Mouse (Mus musculus) MEL-GATA-1-ER (cell line): Measurements from ENCODE around the gene Tom1l1.

Source experiments
- DNase-seq: peaks from one replicate; pipeline ENCODE4 v3.0.0-alpha.2; 2012; ENCODE audit warnings: low read depth; ENCODE audit errors: extremely low read depth

Gene Tom1l1

DNA sequence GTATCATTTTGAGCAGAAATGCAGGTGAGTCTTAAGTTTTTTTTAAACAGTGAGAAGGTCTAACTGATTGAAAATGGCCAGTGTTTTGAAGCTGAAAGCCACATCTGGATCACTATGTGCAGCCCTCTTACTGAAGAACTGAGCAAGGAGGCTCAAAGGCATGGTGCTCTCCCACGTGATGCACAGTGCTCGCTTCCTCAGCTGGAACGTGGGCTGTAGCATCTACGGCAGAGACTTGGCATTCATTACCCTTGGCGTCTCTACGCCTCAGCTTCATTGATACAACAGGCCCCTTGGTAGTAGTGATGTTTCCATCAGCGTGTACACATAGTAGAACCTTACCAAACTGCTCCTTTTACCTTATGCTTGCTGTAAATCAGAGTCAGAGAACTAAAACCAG is 65.7 kb downstream of the Tom1l1 start:
- DNase-seq: no peak

- no peak for DNase-seq
These were observed 66.1 kb downstream of the Tom1l1 start for GRCm38 (mm10) chr11:90622044-90622443.

GRCm38 (mm10) chr11:90616431-90616830 is 71.7 kb downstream of the Tom1l1 start:
- peak; percentile 15 for DNase-seq

DNA sequence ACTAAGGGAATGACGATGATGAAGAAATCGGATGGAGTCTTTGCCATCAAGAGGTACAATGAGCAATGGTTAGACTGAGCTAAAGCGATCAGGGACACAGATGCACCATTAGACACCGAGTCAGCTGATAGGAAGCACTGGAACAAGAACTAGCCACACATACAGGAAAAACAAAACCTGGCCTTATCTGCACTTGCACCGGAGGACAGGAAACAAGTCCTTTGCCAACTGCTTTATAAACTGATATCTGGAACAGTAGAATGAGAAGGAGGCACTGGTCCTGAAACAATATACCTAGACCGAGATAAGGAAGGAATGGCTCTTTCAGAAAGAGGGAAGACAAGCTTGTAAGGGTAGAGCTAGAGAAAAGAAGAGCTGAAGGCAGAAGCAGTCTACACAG is 73.4 kb downstream of the Tom1l1 start:
- peak; percentile 67 for DNase-seq

DNA sequence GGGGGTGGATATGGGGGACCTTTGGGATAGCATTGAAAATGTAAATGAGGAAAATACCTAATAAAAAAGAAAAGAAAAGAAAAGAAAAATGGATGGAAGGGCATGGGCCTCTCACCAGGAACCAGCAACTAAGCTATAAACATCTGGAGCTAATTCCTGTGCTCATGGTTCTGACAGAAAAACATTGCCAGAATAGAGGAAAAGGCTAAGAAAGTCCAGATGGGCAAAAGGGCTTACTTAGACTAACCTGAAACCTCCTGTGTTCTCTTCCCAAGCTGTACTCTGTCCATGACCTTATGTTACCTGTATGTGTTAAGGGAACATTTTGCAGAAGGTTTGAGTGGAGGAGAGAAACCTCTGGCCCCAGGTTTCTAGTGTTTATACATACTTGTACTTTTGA is 76.0 kb downstream of the Tom1l1 start:
- no peak for DNase-seq

GRCm38 (mm10) chr11:90603066-90603465 is 85.1 kb downstream of the Tom1l1 start:
- no peak for DNase-seq

- no peak for DNase-seq
These were observed 92.3 kb downstream of the Tom1l1 start for GRCm38 (mm10) chr11:90595826-90596225.
